Mouse (Mus musculus): ENCODE results near the gene Irf2bpl. TPM values are rescaled to one million over a fixed set of nuclear protein-coding genes. Genes with fewer than 3 reads are reported as not detected.

Gene Irf2bpl
- total RNA-seq, 2 experiments from 2014 or later: 78.0 to 81.7 TPM

GRCm38 (mm10) chr12:86867271-86868223 lies 17.1 kb downstream of the Irf2bpl start:
- DNase-seq (ENCODE audit: low spot score in 2 of 2): no peak

- no peak for DNase-seq (ENCODE audit: low spot score in 2 of 2)
Observed at GRCm38 (mm10) chr12:86864316-86865020, 20.1 kb downstream of the Irf2bpl start.

DNA sequence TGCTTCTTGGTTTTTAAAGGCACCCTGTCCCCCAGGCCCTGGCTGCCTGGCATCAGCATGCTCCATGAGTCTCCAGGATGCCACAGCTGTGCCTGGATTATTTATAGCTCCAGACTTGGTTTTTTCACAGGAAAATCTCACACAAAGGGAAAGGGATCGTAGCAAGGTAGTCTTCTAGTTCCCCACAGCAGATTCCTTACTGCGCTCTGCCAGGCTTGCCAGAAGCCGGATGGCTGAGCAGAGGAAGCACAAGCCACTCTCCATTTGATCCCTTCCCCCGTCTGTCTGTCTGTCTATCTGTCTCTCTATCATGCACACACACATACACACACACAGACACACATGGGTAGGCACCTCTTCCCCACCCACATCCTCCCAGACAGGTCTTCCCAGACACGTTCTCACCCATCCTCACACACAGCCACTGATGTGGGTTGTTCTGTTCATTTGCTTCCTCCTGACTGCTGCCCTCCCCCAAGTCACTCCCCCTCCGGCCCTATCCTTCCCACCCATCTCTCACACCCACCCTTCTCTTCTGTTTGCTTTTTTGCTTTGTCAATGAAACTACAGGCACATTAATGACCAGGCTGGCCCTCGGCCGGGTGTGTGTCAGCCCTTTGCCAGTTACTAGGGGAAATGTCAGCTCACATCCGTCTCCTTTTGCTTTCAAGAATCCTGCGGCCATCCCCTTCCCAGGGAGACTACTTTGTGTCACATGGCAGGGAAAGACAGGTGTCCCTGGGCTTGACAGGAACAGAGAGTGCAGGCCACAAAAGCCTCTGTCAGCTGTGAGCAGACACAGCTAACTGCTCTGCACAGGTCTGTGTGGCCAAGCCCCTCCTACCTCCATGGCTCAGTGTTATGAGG lies 24.4 kb downstream of the Irf2bpl start:
- DNase-seq (ENCODE audit: low spot score in 2 of 2): no peak

DNA sequence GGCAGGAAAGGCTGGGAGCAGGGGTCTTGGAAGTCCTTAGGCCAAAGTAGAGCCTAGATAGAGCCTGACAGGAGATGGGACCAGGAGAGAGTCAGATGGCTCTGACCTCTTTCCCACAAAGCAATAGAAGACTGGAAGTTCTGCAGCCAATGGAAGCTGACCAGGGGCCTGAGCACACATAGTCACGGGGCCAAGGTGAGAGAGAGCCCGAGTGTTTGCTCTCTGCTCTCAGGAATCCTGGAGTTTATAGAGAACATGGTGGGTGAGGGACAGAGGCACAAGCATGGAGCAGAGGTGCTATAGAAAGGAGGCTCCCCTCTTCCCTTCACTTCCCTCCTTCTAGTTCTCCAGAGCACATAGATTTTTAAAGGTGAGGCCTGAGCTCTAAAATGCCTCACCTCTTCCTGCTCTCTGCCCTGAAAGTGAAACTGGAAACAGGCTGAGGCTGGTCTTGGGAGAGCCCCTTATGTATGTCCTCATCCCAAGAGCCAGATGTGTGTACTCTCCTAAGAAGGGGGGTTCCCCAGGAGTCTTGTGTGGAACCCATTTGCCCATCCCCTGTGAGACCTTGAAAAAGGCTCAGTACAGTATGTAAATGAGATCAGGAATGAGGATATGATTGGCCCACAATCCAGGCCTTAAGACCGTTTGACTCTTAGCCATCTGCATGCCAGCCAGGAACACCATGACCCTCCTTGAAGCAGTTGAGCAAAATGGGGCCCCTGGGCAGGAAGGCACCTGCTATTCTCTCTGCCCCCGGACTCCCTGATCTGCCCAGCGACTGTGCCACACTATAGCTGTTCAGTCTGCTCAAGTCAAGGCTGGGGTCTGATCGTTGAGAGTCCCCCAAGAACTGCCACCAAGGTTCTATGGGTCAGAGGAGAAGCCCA lies 25.4 kb downstream of the Irf2bpl start:
- no peak for DNase-seq (ENCODE audit: low spot score in 2 of 2)

DNA sequence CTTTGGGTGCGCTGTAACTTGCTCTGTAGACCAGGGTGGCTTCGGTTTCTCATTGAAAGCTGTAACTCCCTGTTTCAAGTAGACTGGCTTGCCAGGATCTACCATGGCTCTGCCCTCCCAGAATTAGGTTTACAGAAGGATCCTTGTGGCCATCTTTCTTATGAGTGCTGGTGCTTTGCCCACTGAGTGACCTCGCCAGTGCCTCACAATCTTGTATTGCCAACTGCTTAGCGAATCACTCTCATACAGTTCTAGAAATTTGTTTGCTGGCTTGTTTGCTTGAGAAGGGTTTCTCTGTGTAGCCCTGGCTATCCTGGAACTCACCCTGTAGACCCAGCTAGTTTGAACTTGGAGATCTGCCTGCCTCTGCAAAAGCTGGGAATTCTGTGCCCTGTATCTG lies 26.1 kb downstream of the Irf2bpl start:
- DNase-seq (ENCODE audit: low spot score in 2 of 2): no peak

DNA sequence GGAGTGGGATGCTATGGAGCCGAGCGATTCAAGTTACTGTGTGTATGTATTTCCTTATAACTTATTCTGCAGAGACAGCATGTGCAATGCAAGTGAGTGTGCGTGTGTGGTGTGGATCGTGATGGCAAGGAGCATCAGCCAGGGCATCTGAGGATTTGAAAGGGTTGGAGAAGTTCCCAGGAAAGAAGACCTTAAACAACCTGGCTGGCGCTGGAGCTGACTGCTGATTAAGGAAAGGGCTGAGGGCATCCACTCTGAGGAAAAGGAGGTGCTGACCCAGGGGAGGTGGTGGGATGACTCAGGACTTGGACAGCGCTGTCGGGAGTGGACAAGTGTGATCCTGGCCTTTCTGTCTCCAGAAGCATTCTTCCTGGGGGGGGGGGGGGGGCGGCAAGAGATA lies 27.3 kb downstream of the Irf2bpl start:
- no peak for DNase-seq (ENCODE audit: low spot score in 2 of 2)

GRCm38 (mm10) chr12:86855670-86856069 lies 28.9 kb downstream of the Irf2bpl start:
- no peak for DNase-seq (ENCODE audit: low spot score in 2 of 2)

- no peak for DNase-seq (ENCODE audit: low spot score in 2 of 2)
Observed at GRCm38 (mm10) chr12:86853516-86853915, 31.1 kb downstream of the Irf2bpl start.

- no peak for DNase-seq (ENCODE audit: low spot score in 2 of 2)
Observed at GRCm38 (mm10) chr12:86851313-86851712, 33.3 kb downstream of the Irf2bpl start.

DNA sequence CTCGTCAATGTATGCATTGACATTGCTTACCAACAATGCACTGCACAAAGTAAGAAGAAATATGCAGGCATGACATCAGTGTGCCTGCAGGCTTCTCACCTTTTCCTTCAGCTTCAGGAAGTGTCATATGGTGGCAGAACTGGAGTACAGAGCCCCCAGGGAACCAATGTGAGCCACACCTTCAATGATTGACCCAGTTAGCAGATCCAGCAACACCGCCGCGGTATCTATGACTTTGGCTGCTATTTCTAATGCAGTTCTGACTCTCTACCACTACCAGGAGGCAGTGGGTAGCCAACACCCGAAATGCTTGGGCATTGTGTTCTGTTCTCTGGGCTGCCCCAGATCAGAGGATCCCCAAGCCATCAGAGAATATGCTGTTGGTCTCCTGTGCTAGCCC lies 33.9 kb downstream of the Irf2bpl start:
- DNase-seq (ENCODE audit: low spot score in 2 of 2): no peak

- no peak for DNase-seq (ENCODE audit: low spot score in 2 of 2)
Observed at GRCm38 (mm10) chr12:86849945-86850626, 34.5 kb downstream of the Irf2bpl start.

DNA sequence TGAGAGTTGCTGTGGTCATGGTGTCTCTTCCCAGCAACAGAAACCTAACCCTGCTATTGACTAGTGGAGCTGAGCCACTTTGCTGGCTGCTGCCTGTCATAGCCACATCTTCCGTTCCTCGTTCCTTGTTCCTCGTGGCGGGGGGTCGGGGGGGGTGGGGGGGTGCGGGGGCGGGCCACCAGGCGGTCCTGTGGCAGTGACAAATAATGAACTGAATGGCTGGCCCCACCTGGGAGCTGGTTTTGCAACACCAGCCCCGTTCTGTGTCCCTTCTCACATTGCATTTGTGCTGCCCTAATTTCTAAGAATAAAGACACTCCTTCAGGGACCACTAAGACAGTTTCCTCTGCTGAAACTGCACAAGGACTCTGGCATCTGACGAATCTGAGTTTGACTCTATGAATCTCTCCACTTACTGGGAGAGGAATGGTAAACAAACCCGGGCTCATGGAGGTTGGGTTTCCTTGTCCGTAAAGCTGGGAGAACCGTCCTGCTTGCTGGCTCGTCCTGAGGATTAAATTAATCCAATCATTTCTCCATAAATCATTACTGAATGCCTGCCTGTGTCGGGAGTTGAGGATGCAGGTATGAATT lies 41.6 kb downstream of the Irf2bpl start:
- DNase-seq (ENCODE audit: low spot score in 2 of 2): no peak

- no peak for DNase-seq (ENCODE audit: low spot score in 2 of 2)
Observed at GRCm38 (mm10) chr12:86840526-86840925, 44.1 kb downstream of the Irf2bpl start.

GRCm38 (mm10) chr12:86838181-86838580 lies 46.4 kb downstream of the Irf2bpl start:
- no peak for DNase-seq (ENCODE audit: low spot score in 2 of 2)

DNA sequence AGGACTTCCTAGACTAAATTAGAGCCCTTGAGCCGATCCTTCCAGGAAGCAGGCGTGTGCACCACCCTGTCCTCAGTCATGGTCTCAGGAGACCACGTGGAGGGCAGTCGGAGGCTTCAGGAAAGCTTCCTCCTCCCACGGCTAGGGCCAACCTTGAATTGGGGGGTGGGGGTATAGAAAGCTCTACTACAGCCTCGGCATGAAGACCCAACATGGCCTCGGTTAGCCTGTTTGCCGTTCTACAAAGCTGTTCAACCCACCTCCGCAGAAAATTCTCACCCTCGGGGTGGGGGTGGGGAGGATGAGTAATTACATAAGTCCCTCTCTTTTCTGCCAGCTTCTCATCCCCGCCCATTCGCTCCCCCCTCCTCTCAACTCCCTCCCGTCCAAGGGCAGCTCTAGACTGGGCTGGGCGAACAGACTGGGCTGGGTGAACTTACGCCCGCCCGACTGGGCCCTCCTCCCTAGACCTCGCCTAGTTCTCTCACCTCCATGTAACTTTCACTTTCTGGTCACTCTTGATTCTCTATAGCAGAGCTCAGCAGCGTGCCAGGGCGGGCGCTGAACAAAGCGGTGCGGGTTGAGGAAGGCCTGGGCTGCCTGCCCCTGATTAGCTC lies 48.1 kb downstream of the Irf2bpl start:
- DNase-seq (ENCODE audit: low spot score in 2 of 2): peak; percentile 53 to 82

GRCm38 (mm10) chr12:86835899-86836298 lies 48.7 kb downstream of the Irf2bpl start:
- DNase-seq (ENCODE audit: low spot score in 2 of 2): no peak

GRCm38 (mm10) chr12:86834416-86834772 lies 50.2 kb downstream of the Irf2bpl start:
- no peak for DNase-seq (ENCODE audit: low spot score in 2 of 2)

- DNase-seq (ENCODE audit: low spot score in 2 of 2): peak; percentile 38 to 75
Observed at GRCm38 (mm10) chr12:86833711-86834415, 50.7 kb downstream of the Irf2bpl start.
